Mouse (Mus musculus) CH12.LX (cell line): ENCODE measurements at regions not wholly inside any gene's neighbourhood (a gene's known extent, or its start where the extent isn't known, plus 50 kb on each side); places are given as distances from the start of the nearest gene placed in this dataset.

Source experiments
- DNase-seq: peaks from one replicate; pipeline ENCODE4 v3.0.0-alpha.2; 2013; ENCODE audit errors: extremely low read depth
- H3K27ac ChIP-seq: 2 replicates; pipeline ENCODE4 v1.5.1; 2012; ENCODE audit warnings: low read depth, mild to moderate bottlenecking, control low read depth, moderate library complexity; ENCODE audit not compliant: insufficient read depth
- H3K27me3 ChIP-seq: replicated peaks from 2 replicates; pipeline ENCODE3; 2012; ENCODE audit warnings: inconsistent platforms
- H3K36me3 ChIP-seq, 2 experiments: replicated peaks in 1 of 2; 2 replicates each; pipeline versions ENCODE3 to v1.6.1; 2012; ENCODE audit warnings: inconsistent platforms in 1 of 2, low read length in 1 of 2, mild to moderate bottlenecking in 1 of 2, mixed read lengths in 1 of 2, moderate library complexity in 1 of 2; ENCODE audit not compliant: control insufficient read depth in 1 of 2, insufficient read depth in 1 of 2
- H3K4me1 ChIP-seq, 2 experiments: 2 replicates each; pipeline ENCODE4 v1.6.1; 2012; ENCODE audit warnings: inconsistent platforms in 1 of 2, moderate library complexity in 1 of 2; ENCODE audit not compliant: insufficient read depth in 2 of 2, control insufficient read depth in 1 of 2
- H3K4me2 ChIP-seq: 2 replicates; pipeline ENCODE4 v1.6.1; 2012; ENCODE audit warnings: low read depth, mild to moderate bottlenecking, control low read depth; ENCODE audit not compliant: poor library complexity, insufficient read depth, severe bottlenecking
- H3K4me3 ChIP-seq, 3 experiments: fragments of 150-350 bp in 1 of 3; sonication (generic) in 1 of 3; replicated peaks in 1 of 3; 2 replicates each; pipeline versions ENCODE3 to v1.5.1; 2011 to 2012; ENCODE audit warnings: low read depth in 2 of 3, low read length in 2 of 3, mild to moderate bottlenecking in 2 of 3, moderate library complexity in 2 of 3, control low read depth in 1 of 3, improper control_type of control experiment in 1 of 3, inconsistent platforms in 1 of 3, mixed read lengths in 1 of 3; ENCODE audit not compliant: poor library complexity in 1 of 3
- H3K79me2 ChIP-seq: replicated peaks from 2 replicates; pipeline ENCODE4 v1.6.1; 2012; ENCODE audit warnings: mild to moderate bottlenecking, moderate library complexity; ENCODE audit not compliant: control insufficient read depth, poor library complexity, insufficient read depth, severe bottlenecking; ENCODE audit errors: extremely low read depth
- H3K9ac ChIP-seq: 2 replicates; pipeline ENCODE4 v1.6.1; 2012; ENCODE audit warnings: low read depth, mild to moderate bottlenecking, control low read depth, moderate library complexity; ENCODE audit not compliant: insufficient read depth
- H3K9me3 ChIP-seq: replicated peaks from 2 replicates; pipeline ENCODE3; 2012; ENCODE audit warnings: low read length, inconsistent platforms, mixed read lengths
- BHLHE40 ChIP-seq: IDR thresholded peaks from 2 replicates; pipeline ENCODE4 v1.6.1; 2011; ENCODE audit warnings: mild to moderate bottlenecking, low read depth, low read length, improper control_type of control experiment
- CHD2 ChIP-seq: IDR thresholded peaks from 2 replicates; pipeline ENCODE4 v1.6.1; 2011; ENCODE audit warnings: low read length, improper control_type of control experiment
- EP300 ChIP-seq: IDR thresholded peaks from 2 replicates; pipeline ENCODE4 v1.6.1; 2011; ENCODE audit warnings: low read length, improper control_type of control experiment
- ETS1 ChIP-seq: conservative IDR thresholded peaks from 2 replicates; pipeline ENCODE4 v1.6.1; 2012; ENCODE audit warnings: low read depth, mild to moderate bottlenecking, inconsistent platforms, low read length, improper control_type of control experiment, moderate library complexity
- HCFC1 ChIP-seq: IDR thresholded peaks from 2 replicates; pipeline ENCODE4 v1.6.1; 2012; ENCODE audit warnings: low read depth, mild to moderate bottlenecking, inconsistent platforms, low read length, improper control_type of control experiment
- IRF4 ChIP-seq: IDR thresholded peaks from 2 replicates; pipeline ENCODE4 v1.6.1; 2014; ENCODE audit warnings: low read depth, mild to moderate bottlenecking, inconsistent platforms, low read length, improper control_type of control experiment
- JUND ChIP-seq: conservative IDR thresholded peaks from 2 replicates; pipeline ENCODE4 v1.6.1; 2011; ENCODE audit warnings: low read depth, low read length, improper control_type of control experiment
- KAT2A ChIP-seq: IDR thresholded peaks from 2 replicates; pipeline ENCODE4 v1.6.1; 2012; ENCODE audit warnings: low read length, improper control_type of control experiment, inconsistent platforms; ENCODE audit not compliant: insufficient replicate concordance
- MAFK ChIP-seq: IDR thresholded peaks from 2 replicates; pipeline ENCODE4 v1.6.1; 2011; ENCODE audit warnings: low read length, improper control_type of control experiment; ENCODE audit not compliant: insufficient replicate concordance
- MAZ ChIP-seq: IDR thresholded peaks from 2 replicates; pipeline ENCODE4 v1.6.1; 2012; ENCODE audit warnings: low read depth, mild to moderate bottlenecking, inconsistent platforms, low read length, improper control_type of control experiment, moderate library complexity
- MEF2A ChIP-seq: IDR thresholded peaks from 2 replicates; pipeline ENCODE4 v1.6.1; 2014; ENCODE audit warnings: low read depth, mild to moderate bottlenecking, inconsistent platforms, low read length, improper control_type of control experiment, borderline replicate concordance
- MXI1 ChIP-seq: IDR thresholded peaks from 2 replicates; pipeline ENCODE4 v1.6.1; 2011; ENCODE audit warnings: mild to moderate bottlenecking, low read depth, low read length, improper control_type of control experiment
- MYC ChIP-seq: IDR thresholded peaks from 2 replicates; pipeline ENCODE4 v1.6.1; 2011; ENCODE audit warnings: low read depth, mild to moderate bottlenecking, improper control_type of control experiment, low read length
- NELFE ChIP-seq: IDR thresholded peaks from 2 replicates; pipeline ENCODE4 v1.6.1; 2011; ENCODE audit warnings: low read depth, low read length, improper control_type of control experiment
- NRF1 ChIP-seq: IDR thresholded peaks from 2 replicates; pipeline ENCODE4 v1.6.1; 2014; ENCODE audit warnings: low read depth, mild to moderate bottlenecking, inconsistent platforms, low read length, improper control_type of control experiment, moderate library complexity
- PAX5 ChIP-seq: IDR thresholded peaks from 2 replicates; pipeline ENCODE4 v1.6.1; 2012; ENCODE audit warnings: low read length, inconsistent platforms, mixed read lengths
- POLR2A ChIP-seq: IDR thresholded peaks from 2 replicates; pipeline ENCODE4 v1.6.1; 2011; ENCODE audit warnings: low read depth, mild to moderate bottlenecking, improper control_type of control experiment, low read length
- POLR2AphosphoS2 ChIP-seq: IDR thresholded peaks from 2 replicates; pipeline ENCODE4 v1.6.1; 2011; ENCODE audit warnings: low read depth, low read length, improper control_type of control experiment
- RAD21 ChIP-seq: IDR thresholded peaks from 2 replicates; pipeline ENCODE4 v1.6.1; 2011; ENCODE audit warnings: low read depth, mild to moderate bottlenecking, low read length, improper control_type of control experiment, moderate library complexity
- RCOR1 ChIP-seq: conservative IDR thresholded peaks from 2 replicates; pipeline ENCODE4 v1.6.1; 2012; ENCODE audit warnings: low read depth, mild to moderate bottlenecking, inconsistent platforms, low read length, improper control_type of control experiment
- SIN3A ChIP-seq: IDR thresholded peaks from 2 replicates; pipeline ENCODE4 v1.6.1; 2012; ENCODE audit warnings: low read length, improper control_type of control experiment, inconsistent platforms
- SMC3 ChIP-seq: IDR thresholded peaks from 2 replicates; pipeline ENCODE4 v1.6.1; 2011; ENCODE audit warnings: low read depth, low read length, improper control_type of control experiment
- TBP ChIP-seq: conservative IDR thresholded peaks from 2 replicates; pipeline ENCODE4 v1.6.1; 2011; ENCODE audit warnings: low read depth, low read length, improper control_type of control experiment
- TCF12 ChIP-seq: IDR thresholded peaks from 2 replicates; pipeline ENCODE4 v1.6.1; 2014; ENCODE audit warnings: low read depth, mild to moderate bottlenecking, inconsistent platforms, low read length, improper control_type of control experiment
- USF1 ChIP-seq: IDR thresholded peaks from 2 replicates; pipeline ENCODE4 v1.6.1; 2014; ENCODE audit warnings: low read depth, mild to moderate bottlenecking, inconsistent platforms, low read length, improper control_type of control experiment
- USF2 ChIP-seq: conservative IDR thresholded peaks from 2 replicates; pipeline ENCODE4 v1.6.1; 2011; ENCODE audit warnings: low read depth, low read length, improper control_type of control experiment
- ZKSCAN1 ChIP-seq: IDR thresholded peaks from 2 replicates; pipeline ENCODE4 v1.6.1; 2012; ENCODE audit warnings: low read depth, inconsistent platforms, low read length, improper control_type of control experiment, borderline replicate concordance
- ZMIZ1 ChIP-seq: IDR thresholded peaks from 2 replicates; pipeline ENCODE4 v1.6.1; 2012; ENCODE audit warnings: low read depth, mild to moderate bottlenecking, inconsistent platforms, low read length, improper control_type of control experiment
- ZNF384 ChIP-seq: IDR thresholded peaks from 2 replicates; pipeline ENCODE4 v1.6.1; 2012; ENCODE audit warnings: low read depth, low read length, improper control_type of control experiment, inconsistent platforms
- dilution Hi-C: fragments of 300-500 bp; cut with MboI; formaldehyde crosslinking; loops from 2 replicates; pipeline ENCODE4 v1.14.3; 2020; ENCODE audit warnings: low sequenced_read_pairs; ENCODE audit not compliant: extremely low pct_unique_long_range_greater_than_20kb, extremely low pct_ligation_motif_present
- in situ Hi-C: fragments of 300-500 bp; cut with MboI; formaldehyde crosslinking; loops from 3 replicates; pipeline ENCODE4 v1.14.3; 2019; ENCODE audit warnings: low sequenced_read_pairs, low pct_ligation_motif_present, low pct_unique_long_range_greater_than_20kb, mixed read lengths

DNA sequence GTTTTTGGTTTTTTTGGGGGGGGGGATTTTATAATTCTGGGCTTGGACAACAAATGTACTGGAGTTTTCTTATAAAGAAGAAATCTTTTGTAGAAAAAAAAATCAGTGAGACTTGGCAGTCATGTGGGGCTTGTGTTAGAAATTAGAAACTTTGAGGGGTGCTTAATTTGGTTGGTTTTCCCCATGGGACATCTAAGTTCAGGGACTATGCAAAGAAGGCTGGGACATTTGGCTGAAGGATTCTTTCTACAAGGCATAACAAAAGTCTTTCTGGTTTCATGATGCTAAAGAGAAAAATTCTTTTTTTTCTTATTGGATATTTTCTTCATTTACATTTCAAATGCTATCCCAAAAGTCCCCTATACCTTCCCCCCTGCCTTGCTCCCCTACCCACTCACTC is 115.3 kb upstream of the Il6 start (continued):
- TF ChIP-seq MEF2A (peak; percentile 80), EP300 (peak; percentile 81), POLR2A (no peak), CHD2 (peak; percentile 43; the same call in 1 of the 2 replicates), NELFE (no peak), ETS1 (0 out of 2 replicates have a peak, but pooled peaks have one; percentile 26), ZKSCAN1 (no peak)

DNA sequence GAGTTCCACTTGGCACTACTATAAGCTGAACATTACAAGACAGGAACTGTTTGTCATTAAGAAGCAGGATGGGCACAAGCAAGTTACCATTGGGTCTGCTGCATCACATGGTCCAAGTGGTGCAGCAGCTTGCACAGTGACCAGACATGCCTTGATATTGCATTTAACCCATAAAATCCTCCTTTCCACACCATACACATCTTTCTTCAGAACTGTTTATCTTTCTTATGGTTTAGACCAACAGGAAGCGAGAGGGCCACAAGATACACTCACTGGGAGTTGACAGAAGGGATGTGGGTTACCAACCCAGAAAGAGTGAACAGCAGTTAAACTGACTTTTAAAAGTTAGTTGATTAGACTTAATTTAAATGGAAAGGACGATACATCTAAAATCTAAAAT is 111.2 kb upstream of the Il6 start:
- Histone ChIP-seq H3K4me2 (no peak overlapping the region), H3K27me3 (no peaks in the 10 kb centered on the region), H3K9ac (no peak overlapping the region), H3K27ac (no peak overlapping the region), H3K36me3 (no peaks in the 10 kb centered on the region), H3K9me3 (no peaks in the 10 kb centered on the region), H3K4me1 (peaks cover 11 to 43% of the 10 kb centered on the region in 2 experiments), H3K4me3 (no peak overlapping the region), H3K79me2 (no peaks in the 10 kb centered on the region)
- in situ Hi-C loops: no loop called here
- DNase-seq: no peak
- dilution Hi-C loops: no loop called here
- TF ChIP-seq BHLHE40: no peak
- TF ChIP-seq MEF2A: no peak
- no peak for TF ChIP-seq POLR2AphosphoS2
- no peak for TF ChIP-seq NRF1
- TF ChIP-seq TCF12: no peak

DNA sequence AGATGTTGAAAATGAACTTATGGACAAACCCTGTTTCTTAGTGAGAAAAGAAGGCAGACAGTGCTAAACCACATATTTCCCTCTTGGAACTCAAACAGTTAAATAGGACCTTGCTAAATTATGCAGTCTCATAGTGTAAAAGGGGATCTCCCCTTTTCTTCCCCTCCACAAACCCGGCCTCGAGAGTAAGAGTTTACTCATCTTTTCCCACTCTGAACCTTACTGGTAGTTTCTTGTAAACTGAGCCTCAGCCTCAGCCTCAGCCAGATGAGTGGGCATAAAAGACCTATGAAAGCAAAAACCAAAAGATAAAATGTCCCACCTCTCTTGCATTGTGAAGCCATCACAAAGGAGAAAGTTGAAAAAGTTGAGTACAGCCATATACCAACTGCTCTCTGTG is 92.6 kb upstream of the Il6 start:
- no peak overlapping the region; the same call in 1 of the 2 replicates for H3K9ac ChIP-seq
- H3K27me3 ChIP-seq: no peaks in the 10 kb centered on the region
- H3K4me1 ChIP-seq: peaks cover 6 to 22% of the 10 kb centered on the region in 2 experiments
- peaks cover 17% of the 10 kb centered on the region for H3K9me3 ChIP-seq
- peak; percentile 86 for DNase-seq
- in situ Hi-C loops (no loop called here), dilution Hi-C loops (no loop called here)
- no peak overlapping the region for H3K4me3 ChIP-seq
- no peaks in the 10 kb centered on the region for H3K36me3 ChIP-seq
- no peak overlapping the region for H3K4me2 ChIP-seq
- H3K27ac ChIP-seq: peak overlapping the region; percentile 91
- no peaks in the 10 kb centered on the region for H3K79me2 ChIP-seq
- TF ChIP-seq MAFK (peak; percentile 80), MAZ (peak; percentile 63), KAT2A (0 out of 2 replicates have a peak, but pooled peaks have one; percentile 17), SMC3 (peak; percentile 34; the same call in 1 of the 2 replicates), CHD2 (peak; percentile 72), MXI1 (no peak), MYC (0 out of 2 replicates have a peak, but pooled peaks have one; percentile 22), POLR2AphosphoS2 (no peak), JUND (peak; percentile 96), USF2 (no peak), NELFE (0 out of 2 replicates have a peak, but pooled peaks have one; percentile 45), TBP (peak; percentile 71; the same call in 1 of the 2 replicates), BHLHE40 (peak; percentile 71), IRF4 (peak; percentile 91), TCF12 (peak; percentile 86), EP300 (peak; percentile 98), ETS1 (peak; percentile 83), ZMIZ1 (peak; percentile 48; the same call in 1 of the 2 replicates), PAX5 (no peak), HCFC1 (no peak; the same call in 1 of the 2 replicates), SIN3A (peak; percentile 46; the same call in 1 of the 2 replicates), MEF2A (peak; percentile 89), RCOR1 (peak; percentile 94), USF1 (no peak), ZNF384 (peak; percentile 71), RAD21 (peak; percentile 14)
